Mouse (Mus musculus) intestine, embryonic 16.5 days (tissue): ENCODE data around the gene Rxylt1. TPM values are rescaled to one million over a fixed set of nuclear protein-coding genes. Genes with fewer than 3 reads are reported as not detected.

ENCODE experiments used
- ATAC-seq: fragments of 200-750 bp; cut with Nextera tagmentation; 2 replicates; pipeline ENCODE4 v1.8.0; 2017; ENCODE audit warnings: moderate TSS enrichment, moderate library complexity
- H3K27ac ChIP-seq: fragments of 300-500 bp; sonication (generic); 2 replicates; pipeline ENCODE4 v1.5.1; 2014; ENCODE audit warnings: mild to moderate bottlenecking, low read length
- H3K27me3 ChIP-seq: fragments of 300-500 bp; sonication (generic); replicated peaks from 2 replicates; pipeline ENCODE4 v1.6.1; 2014; ENCODE audit warnings: low read length, control low read depth, mixed read lengths; ENCODE audit not compliant: control insufficient read depth, insufficient read depth
- H3K36me3 ChIP-seq: fragments of 300-500 bp; sonication (generic); 2 replicates; pipeline ENCODE4 v1.6.1; 2014; ENCODE audit warnings: low read length, control low read depth; ENCODE audit not compliant: control insufficient read depth, insufficient read depth
- H3K4me1 ChIP-seq: fragments of 300-500 bp; sonication (generic); 2 replicates; pipeline ENCODE4 v1.6.1; 2014; ENCODE audit warnings: low read length, control low read depth, mixed read lengths; ENCODE audit not compliant: control insufficient read depth, insufficient read depth
- H3K4me2 ChIP-seq: fragments of 300-500 bp; sonication (generic); 2 replicates; pipeline ENCODE4 v1.6.1; 2014; ENCODE audit warnings: low read depth, low read length, control low read depth
- H3K4me3 ChIP-seq: fragments of 300-500 bp; sonication (generic); 2 replicates; pipeline ENCODE4 v1.5.1; 2014; ENCODE audit warnings: mild to moderate bottlenecking, low read length
- H3K9ac ChIP-seq: fragments of 300-500 bp; sonication (generic); 2 replicates; pipeline ENCODE4 v1.6.1; 2014; ENCODE audit warnings: low read depth, low read length
- H3K9me3 ChIP-seq: fragments of 300-500 bp; sonication (generic); 2 replicates; pipeline ENCODE4 v1.6.1; 2016; ENCODE audit warnings: low read length, control low read depth; ENCODE audit not compliant: control insufficient read depth
- WGBS: fragments of 180-500 bp; shearing (Covaris S2); extraction: QIAGEN DNeasy Blood & Tissue Kit; methylation state at CpG from one replicate; pipeline ENCODE4 v1.1.7; 2014; 5-methylcytosine and 5-hydroxymethylcytosine counted together
- polyA plus RNA-seq: library from polyadenylated mRNA; unstranded; fragments of >200 nt; fragmentation: Nextera tagmentation; extraction: Ambion mirVana; gene quantifications from 2 replicates; pipeline ENCODE4 v1.2.1, GENCODE M21; 2015

Gene Rxylt1
- polyA plus RNA-seq, 1 experiment from 2014 or later = 49.5 TPM

- Histone ChIP-seq H3K36me3 (no peaks in the 10 kb centered on the region), H3K4me1 (0 out of 2 replicates have a peak, but pooled peaks cover 8% of the 10 kb centered on the region), H3K4me3 (peak within 1 kb of the TSS; percentile 77), H3K27ac (peak within 1 kb of the TSS; percentile 74), H3K27me3 (no peaks in the 10 kb centered on the region), H3K4me2 (peak within 1 kb of the TSS; percentile 92), H3K9me3 (no peaks in the 10 kb centered on the region), H3K9ac (peak within 1 kb of the TSS; percentile 82)
- peak; percentile 87 for ATAC-seq
- 1% methylated on average over 55 of the region's 79 CpGs for WGBS
These were observed 50.1 kb downstream of the Rxylt1 start, which contains the start of gene Srgap1 for GRCm38 (mm10) chr10:122046904-122047726. Gene Srgap1, minus strand, starts transcription at chr10:122047315.

GRCm38 (mm10) chr10:122046511-122046903 is 50.7 kb downstream of the Rxylt1 start:
- H3K4me1 ChIP-seq = 0 out of 2 replicates have a peak, but pooled peaks cover 8% of the 10 kb centered on the region
- H3K9ac ChIP-seq = peak overlapping the region; percentile 82
- peak overlapping the region; percentile 74 for H3K27ac ChIP-seq
- no peaks in the 10 kb centered on the region for H3K9me3 ChIP-seq
- H3K4me3 ChIP-seq = peak overlapping the region; percentile 77
- no peaks in the 10 kb centered on the region for H3K36me3 ChIP-seq
- H3K27me3 ChIP-seq = no peaks in the 10 kb centered on the region
- no peak for ATAC-seq
- under 1% methylated on average over 13 of the region's 13 CpGs for WGBS
- H3K4me2 ChIP-seq = peak overlapping the region; percentile 92

GRCm38 (mm10) chr10:122045946-122046345 is 51.2 kb downstream of the Rxylt1 start:
- no peak for ATAC-seq
- H3K4me2 ChIP-seq = peak overlapping the region; percentile 92
- peak overlapping the region; percentile 38 for H3K9ac ChIP-seq
- 0 out of 2 replicates have a peak overlapping the region, but pooled peaks have one; percentile 2 for H3K27ac ChIP-seq
- no peaks in the 10 kb centered on the region for H3K36me3 ChIP-seq
- H3K4me1 ChIP-seq = 0 out of 2 replicates have a peak, but pooled peaks cover 8% of the 10 kb centered on the region
- H3K9me3 ChIP-seq = no peaks in the 10 kb centered on the region
- H3K27me3 ChIP-seq = no peaks in the 10 kb centered on the region
- peak overlapping the region; percentile 77 for H3K4me3 ChIP-seq
- WGBS = 25% methylated on average over 9 of the region's 9 CpGs

GRCm38 (mm10) chr10:122044926-122045325 is 52.2 kb downstream of the Rxylt1 start:
- H3K4me2 ChIP-seq = no peak overlapping the region
- peaks cover 3% of the 10 kb centered on the region; the same call in 1 of the 2 replicates for H3K9me3 ChIP-seq
- no peak overlapping the region for H3K27ac ChIP-seq
- H3K36me3 ChIP-seq = no peaks in the 10 kb centered on the region
- no peaks in the 10 kb centered on the region for H3K27me3 ChIP-seq
- H3K9ac ChIP-seq = no peak overlapping the region
- WGBS = 73% methylated on average over 4 of the region's 4 CpGs
- no peak overlapping the region for H3K4me3 ChIP-seq
- 0 out of 2 replicates have a peak, but pooled peaks cover 8% of the 10 kb centered on the region for H3K4me1 ChIP-seq
- no peak for ATAC-seq

- no peaks in the 10 kb centered on the region for H3K27me3 ChIP-seq
- no peak overlapping the region for H3K9ac ChIP-seq
- no peak for ATAC-seq
- H3K36me3 ChIP-seq = no peaks in the 10 kb centered on the region
- H3K4me2 ChIP-seq = no peak overlapping the region
- no peak overlapping the region for H3K4me3 ChIP-seq
- H3K4me1 ChIP-seq = no peaks in the 10 kb centered on the region
- H3K9me3 ChIP-seq = peaks cover 3% of the 10 kb centered on the region; the same call in 1 of the 2 replicates
- WGBS = 44% methylated on average over 4 of the region's 4 CpGs
- H3K27ac ChIP-seq = no peak overlapping the region
These were observed 56.8 kb downstream of the Rxylt1 start for GRCm38 (mm10) chr10:122040372-122040771.

GRCm38 (mm10) chr10:122039566-122039965 is 57.6 kb downstream of the Rxylt1 start:
- H3K36me3 ChIP-seq = no peaks in the 10 kb centered on the region
- H3K27me3 ChIP-seq = no peaks in the 10 kb centered on the region
- no peak overlapping the region for H3K9ac ChIP-seq
- H3K4me2 ChIP-seq = no peak overlapping the region
- peaks cover 3% of the 10 kb centered on the region; the same call in 1 of the 2 replicates for H3K9me3 ChIP-seq
- WGBS = 83% methylated on average over 4 of the region's 4 CpGs
- no peak overlapping the region for H3K27ac ChIP-seq
- H3K4me3 ChIP-seq = no peak overlapping the region
- ATAC-seq = no peak
- H3K4me1 ChIP-seq = no peaks in the 10 kb centered on the region

- Histone ChIP-seq H3K4me2 (no peak overlapping the region), H3K4me3 (no peak overlapping the region), H3K27ac (no peak overlapping the region), H3K4me1 (no peaks in the 10 kb centered on the region), H3K27me3 (no peaks in the 10 kb centered on the region), H3K9me3 (peaks cover 3% of the 10 kb centered on the region; the same call in 1 of the 2 replicates), H3K36me3 (no peaks in the 10 kb centered on the region), H3K9ac (no peak overlapping the region)
- 64% methylated on average over 3 of the region's 3 CpGs for WGBS
- peak; percentile 79 for ATAC-seq
These were observed 58.6 kb downstream of the Rxylt1 start for GRCm38 (mm10) chr10:122038554-122038953.

GRCm38 (mm10) chr10:122033271-122033670 is 63.9 kb downstream of the Rxylt1 start:
- no peak overlapping the region for H3K9ac ChIP-seq
- H3K4me2 ChIP-seq = no peak overlapping the region
- H3K4me1 ChIP-seq = peaks cover 18% of the 10 kb centered on the region
- no peak overlapping the region for H3K27ac ChIP-seq
- no peak for ATAC-seq
- no peaks in the 10 kb centered on the region for H3K36me3 ChIP-seq
- H3K4me3 ChIP-seq = no peak overlapping the region
- H3K27me3 ChIP-seq = no peaks in the 10 kb centered on the region
- no peaks in the 10 kb centered on the region for H3K9me3 ChIP-seq
- 64% methylated on average over 5 of the region's 5 CpGs for WGBS

GRCm38 (mm10) chr10:122030420-122030819 is 66.8 kb downstream of the Rxylt1 start:
- Histone ChIP-seq H3K4me3 (no peak overlapping the region), H3K27ac (peak overlapping the region; percentile 49), H3K9ac (no peak overlapping the region), H3K36me3 (no peaks in the 10 kb centered on the region), H3K4me1 (peaks cover 18% of the 10 kb centered on the region), H3K9me3 (no peaks in the 10 kb centered on the region), H3K4me2 (no peak overlapping the region), H3K27me3 (no peaks in the 10 kb centered on the region)
- WGBS = 55% methylated on average over 5 of the region's 5 CpGs
- peak; percentile 49; the same call in 1 of the 2 replicates for ATAC-seq
